Mouse (Mus musculus) liver, adult 2 months (tissue): ENCODE results near the gene Pla2g15.

Source experiments
- CTCF ChIP-seq: fragments of 200-500 bp; IDR thresholded peaks from 2 replicates; pipeline ENCODE4 v1.5.1; 2011; ENCODE audit warnings: low read depth, low read length, control low read depth
- POLR2A ChIP-seq: fragments of 200-500 bp; IDR thresholded peaks from 2 replicates; pipeline ENCODE4 v1.6.1; 2011; ENCODE audit warnings: low read length, control low read depth; ENCODE audit not compliant: insufficient read depth; ENCODE audit errors: extremely low read depth

DNA sequence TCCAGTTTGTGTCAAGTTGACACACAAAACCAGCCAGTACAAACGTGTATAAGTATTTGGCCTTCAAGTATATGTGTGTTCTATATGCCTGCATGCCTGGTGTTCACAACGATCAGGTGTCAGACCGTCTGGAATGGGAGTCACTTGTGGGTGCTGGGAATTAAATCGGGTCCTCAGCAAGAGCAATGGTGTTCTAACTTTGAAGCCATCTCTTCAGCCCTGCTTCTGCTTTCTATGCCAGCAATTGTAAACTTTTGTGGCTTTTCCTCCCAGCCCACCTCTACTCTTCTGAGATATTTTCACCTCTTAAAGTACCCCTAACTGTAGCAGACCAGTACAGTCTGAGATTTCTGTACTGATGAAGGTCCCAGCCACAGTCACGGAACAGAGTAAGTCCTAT is 10.0 kb upstream of the Pla2g15 start:
- TF ChIP-seq CTCF, result no peak
- no peak for TF ChIP-seq POLR2A
